Mouse (Mus musculus) central nervous system, embryonic 11.5 days (tissue): Measurements from ENCODE around the gene Galc. TPM values are rescaled to one million over a fixed set of nuclear protein-coding genes. Genes with fewer than 3 reads are reported as not detected.

Experiments used
- polyA plus RNA-seq: library from polyadenylated mRNA; depleted of rRNA; stranded (reverse); fragments of >200 nt; gene quantifications from 2 replicates; pipeline ENCODE4 v1.2.3, GENCODE M21; 2012; rRNA removed

Gene Galc
- polyA plus RNA-seq: 13.9 and 18.7 TPM in 2 replicates

GRCm38 (mm10) chr12:98258845-98259517 is at the start of gene Galc:
Gene Galc, minus strand, starts transcription at chr12:98259459.

DNA sequence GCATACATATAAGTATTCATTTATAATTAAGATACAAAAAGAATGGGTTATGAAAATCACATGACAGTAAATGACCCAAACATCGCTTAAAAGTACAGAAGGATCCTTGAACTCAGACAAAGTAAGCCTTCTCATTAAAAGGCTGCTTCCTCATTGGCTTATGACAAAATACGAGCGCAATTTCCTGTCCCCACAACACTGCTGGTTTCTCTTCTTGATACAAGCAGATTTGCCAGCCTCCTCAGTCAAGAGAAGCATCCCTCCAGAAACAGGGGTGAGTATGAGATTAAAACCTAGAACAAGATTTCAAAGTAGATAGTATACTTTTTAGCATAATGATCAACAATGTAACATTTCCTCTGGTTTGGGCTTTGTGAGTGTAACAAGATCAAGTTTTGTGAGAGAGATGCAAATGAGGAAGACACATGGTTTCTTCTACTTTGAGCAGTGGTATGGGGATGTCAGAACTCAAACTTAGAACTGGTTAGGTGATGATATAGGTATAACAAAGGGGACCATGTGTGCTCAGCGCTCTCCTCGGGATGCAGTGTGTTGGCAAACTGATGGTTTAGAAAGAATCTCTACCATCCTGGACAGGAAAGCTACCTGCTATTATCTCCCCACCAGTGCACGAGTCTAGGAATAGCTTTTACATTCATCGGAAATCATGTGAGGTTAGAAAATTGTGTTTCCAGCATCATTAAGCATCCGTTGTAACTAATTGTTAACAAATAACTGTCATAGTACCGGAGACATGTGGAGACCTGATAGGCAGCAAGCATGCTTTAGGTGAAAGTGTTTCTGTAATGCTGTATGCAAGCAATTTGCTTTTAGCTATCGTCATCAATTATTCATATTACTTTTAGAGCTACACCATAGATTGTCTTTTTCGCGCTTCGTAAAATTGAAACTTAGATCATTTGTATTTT is 9.4 kb upstream of the Galc start, which contains the start of gene Gpr65:
Gene Gpr65, plus strand, starts transcription at position 195 of the 929 bp plus-strand sequence.

Other genes with a start within 250 kb of the Galc start
- 0.85 and 0.92 TPM in 2 replicates for gene Gpr65, start 9.2 kb upstream of the Galc start, polyA plus RNA-seq